Mouse (Mus musculus): ENCODE results near the gene Cer1. TPM values are rescaled to one million over a fixed set of nuclear protein-coding genes. Genes with fewer than 3 reads are reported as not detected.

The Cer1 gene
- polyA plus RNA-seq, 1 experiment from 2014 or later = not detected

DNA sequence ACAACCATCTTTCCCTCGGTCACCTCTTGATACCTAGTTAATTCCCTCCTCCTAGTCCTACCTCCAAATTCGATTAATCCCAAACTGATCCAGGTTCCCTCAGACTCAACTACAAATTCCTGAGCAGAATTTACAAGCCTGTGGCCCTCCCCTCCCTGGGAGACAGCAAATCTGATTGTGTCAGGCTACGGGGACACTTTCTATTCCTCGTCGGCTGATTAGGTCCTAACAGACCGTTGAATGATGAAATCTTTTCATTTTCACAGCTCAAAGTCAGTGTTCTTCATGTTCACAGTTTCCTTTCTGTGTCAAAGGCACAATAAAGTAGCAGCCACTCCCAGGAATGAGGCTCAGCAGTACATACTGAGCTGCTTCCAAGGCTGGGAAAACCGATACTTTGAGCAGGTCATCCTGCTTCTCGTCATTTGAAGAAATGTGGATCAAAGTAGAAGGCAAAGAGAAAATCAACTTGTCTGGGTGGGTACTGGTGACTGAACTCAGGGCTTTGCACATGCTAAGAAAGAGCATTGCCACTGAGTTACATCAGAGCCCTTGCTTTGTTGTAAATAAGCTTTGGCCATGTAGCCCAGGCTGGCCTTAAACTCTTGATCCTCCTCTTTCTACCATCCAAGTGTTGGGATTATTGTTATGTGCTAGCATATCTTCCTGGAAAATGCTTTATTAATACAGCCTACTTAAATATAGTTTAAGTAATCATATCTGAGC lies 19.8 kb downstream of the Cer1 start:
- Histone ChIP-seq H3K4me1 (ENCODE audit: control insufficient read depth in 2 of 2, insufficient read depth in 2 of 2, low read length in 2 of 2) (peaks cover 0 to 5% of the 10 kb centered on the region in 2 experiments; a peak in 1 of 4 replicates), H3K27ac (replicated peaks in 1 of 2; ENCODE audit: control insufficient read depth in 1 of 2, insufficient read depth in 1 of 2, low read depth in 2 of 2, low read length in 2 of 2) (no peak overlapping the region), H3K4me3 (ENCODE audit: control insufficient read depth in 1 of 2, insufficient read depth in 1 of 2, low read depth in 1 of 2, low read length in 2 of 2) (no peak overlapping the region), H3K4me2 (ENCODE audit: low read length) (no peak overlapping the region), H3K27me3 (ENCODE audit: control insufficient read depth, insufficient read depth, low read length) (no peaks in the 10 kb centered on the region), H3K9ac (ENCODE audit: low read length) (no peak overlapping the region), H3K9me3 (ENCODE audit: control insufficient read depth, low read length) (no peaks in the 10 kb centered on the region), H3K36me3 (ENCODE audit: control insufficient read depth, insufficient read depth, low read length) (no peaks in the 10 kb centered on the region)
- 70% methylated on average over 8 of the region's 8 CpGs for WGBS
- ATAC-seq (ENCODE audit: insufficient number of reproducible peaks, insufficient read depth, low FRiP score, low read depth) = no peak

- WGBS = 88% methylated on average over 8 of the region's 8 CpGs
- Histone ChIP-seq H3K4me2 (ENCODE audit: low read length) (no peak overlapping the region), H3K9me3 (ENCODE audit: control insufficient read depth, low read length) (no peaks in the 10 kb centered on the region), H3K9ac (ENCODE audit: low read length) (no peak overlapping the region), H3K4me1 (ENCODE audit: control insufficient read depth in 2 of 2, insufficient read depth in 2 of 2, low read length in 2 of 2) (peaks cover 0 to 16% of the 10 kb centered on the region in 2 experiments; a peak in 2 of 4 replicates), H3K4me3 (ENCODE audit: control insufficient read depth in 1 of 2, insufficient read depth in 1 of 2, low read depth in 1 of 2, low read length in 2 of 2) (no peak overlapping the region), H3K27me3 (ENCODE audit: control insufficient read depth, insufficient read depth, low read length) (no peaks in the 10 kb centered on the region), H3K27ac (replicated peaks in 1 of 2; ENCODE audit: control insufficient read depth in 1 of 2, insufficient read depth in 1 of 2, low read depth in 2 of 2, low read length in 2 of 2) (no peak overlapping the region), H3K36me3 (ENCODE audit: control insufficient read depth, insufficient read depth, low read length) (no peaks in the 10 kb centered on the region)
- ATAC-seq (ENCODE audit: insufficient number of reproducible peaks, insufficient read depth, low FRiP score, low read depth) = no peak
Observed at GRCm38 (mm10) chr4:82863316-82863715, 21.6 kb downstream of the Cer1 start.

DNA sequence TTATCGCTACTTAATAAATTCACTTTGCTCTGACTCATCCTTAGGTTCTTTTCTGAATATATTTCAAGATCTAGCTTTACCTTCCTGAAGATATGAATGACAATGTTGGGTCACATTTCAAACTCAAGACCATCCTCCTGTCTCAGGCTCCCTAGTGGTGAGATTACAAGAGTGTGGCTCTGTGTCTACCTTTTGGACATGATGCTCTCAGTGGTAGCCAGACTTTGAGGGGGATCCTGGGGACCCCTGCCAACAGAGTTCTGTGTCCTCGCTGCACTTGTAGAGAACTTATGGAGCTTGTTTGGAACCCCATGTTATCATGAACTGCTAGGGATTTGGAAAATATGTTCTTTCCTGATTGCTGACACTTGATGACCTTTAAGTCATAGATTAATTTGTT lies 23.5 kb downstream of the Cer1 start:
- peaks cover 0 to 20% of the 10 kb centered on the region in 2 experiments; a peak in 2 of 4 replicates for H3K4me1 ChIP-seq (ENCODE audit: control insufficient read depth in 2 of 2, insufficient read depth in 2 of 2, low read length in 2 of 2)
- H3K36me3 ChIP-seq (ENCODE audit: control insufficient read depth, insufficient read depth, low read length) = no peaks in the 10 kb centered on the region
- H3K27ac ChIP-seq (replicated peaks in 1 of 2; ENCODE audit: control insufficient read depth in 1 of 2, insufficient read depth in 1 of 2, low read depth in 2 of 2, low read length in 2 of 2) = no peak overlapping the region
- 93% methylated on average over 2 of the region's 2 CpGs for WGBS
- H3K9ac ChIP-seq (ENCODE audit: low read length) = no peak overlapping the region
- no peaks in the 10 kb centered on the region for H3K27me3 ChIP-seq (ENCODE audit: control insufficient read depth, insufficient read depth, low read length)
- H3K4me3 ChIP-seq (ENCODE audit: control insufficient read depth in 1 of 2, insufficient read depth in 1 of 2, low read depth in 1 of 2, low read length in 2 of 2) = no peak overlapping the region
- H3K4me2 ChIP-seq (ENCODE audit: low read length) = no peak overlapping the region
- H3K9me3 ChIP-seq (ENCODE audit: control insufficient read depth, low read length) = no peaks in the 10 kb centered on the region
- ATAC-seq (ENCODE audit: insufficient number of reproducible peaks, insufficient read depth, low FRiP score, low read depth) = no peak

DNA sequence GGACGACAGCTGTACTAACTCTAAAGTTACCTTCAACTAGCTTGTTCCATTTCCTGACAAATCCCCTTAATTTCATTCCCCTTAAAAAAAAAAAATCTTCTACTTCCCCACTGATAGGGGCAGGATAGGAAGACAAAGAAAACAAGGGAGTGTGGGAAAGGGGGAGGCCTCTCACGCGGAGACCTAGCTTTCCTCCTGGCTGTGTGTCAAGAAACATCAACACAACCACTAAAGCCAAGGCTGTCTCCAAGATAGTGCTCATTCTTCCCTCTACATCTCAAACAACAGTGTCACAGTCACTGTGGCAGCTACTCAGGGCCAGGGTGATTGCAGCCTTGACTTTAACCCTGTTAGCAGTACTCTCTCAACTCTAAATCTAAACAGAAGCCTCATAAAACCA lies 24.4 kb downstream of the Cer1 start:
- 39% methylated on average over 3 of the region's 3 CpGs for WGBS
- Histone ChIP-seq H3K36me3 (ENCODE audit: control insufficient read depth, insufficient read depth, low read length) (no peaks in the 10 kb centered on the region), H3K27ac (replicated peaks in 1 of 2; ENCODE audit: control insufficient read depth in 1 of 2, insufficient read depth in 1 of 2, low read depth in 2 of 2, low read length in 2 of 2) (peak overlapping the region in 1 of 2 experiments; percentile 41; a peak in 1 of 4 replicates), H3K4me3 (ENCODE audit: control insufficient read depth in 1 of 2, insufficient read depth in 1 of 2, low read depth in 1 of 2, low read length in 2 of 2) (no peak overlapping the region), H3K4me1 (ENCODE audit: control insufficient read depth in 2 of 2, insufficient read depth in 2 of 2, low read length in 2 of 2) (peaks cover 0 to 20% of the 10 kb centered on the region in 2 experiments; a peak in 2 of 4 replicates), H3K27me3 (ENCODE audit: control insufficient read depth, insufficient read depth, low read length) (no peaks in the 10 kb centered on the region), H3K4me2 (ENCODE audit: low read length) (no peak overlapping the region), H3K9ac (ENCODE audit: low read length) (no peak overlapping the region), H3K9me3 (ENCODE audit: control insufficient read depth, low read length) (no peaks in the 10 kb centered on the region)
- no peak; the same call in 1 of the 2 replicates for ATAC-seq (ENCODE audit: insufficient number of reproducible peaks, insufficient read depth, low FRiP score, low read depth)

DNA sequence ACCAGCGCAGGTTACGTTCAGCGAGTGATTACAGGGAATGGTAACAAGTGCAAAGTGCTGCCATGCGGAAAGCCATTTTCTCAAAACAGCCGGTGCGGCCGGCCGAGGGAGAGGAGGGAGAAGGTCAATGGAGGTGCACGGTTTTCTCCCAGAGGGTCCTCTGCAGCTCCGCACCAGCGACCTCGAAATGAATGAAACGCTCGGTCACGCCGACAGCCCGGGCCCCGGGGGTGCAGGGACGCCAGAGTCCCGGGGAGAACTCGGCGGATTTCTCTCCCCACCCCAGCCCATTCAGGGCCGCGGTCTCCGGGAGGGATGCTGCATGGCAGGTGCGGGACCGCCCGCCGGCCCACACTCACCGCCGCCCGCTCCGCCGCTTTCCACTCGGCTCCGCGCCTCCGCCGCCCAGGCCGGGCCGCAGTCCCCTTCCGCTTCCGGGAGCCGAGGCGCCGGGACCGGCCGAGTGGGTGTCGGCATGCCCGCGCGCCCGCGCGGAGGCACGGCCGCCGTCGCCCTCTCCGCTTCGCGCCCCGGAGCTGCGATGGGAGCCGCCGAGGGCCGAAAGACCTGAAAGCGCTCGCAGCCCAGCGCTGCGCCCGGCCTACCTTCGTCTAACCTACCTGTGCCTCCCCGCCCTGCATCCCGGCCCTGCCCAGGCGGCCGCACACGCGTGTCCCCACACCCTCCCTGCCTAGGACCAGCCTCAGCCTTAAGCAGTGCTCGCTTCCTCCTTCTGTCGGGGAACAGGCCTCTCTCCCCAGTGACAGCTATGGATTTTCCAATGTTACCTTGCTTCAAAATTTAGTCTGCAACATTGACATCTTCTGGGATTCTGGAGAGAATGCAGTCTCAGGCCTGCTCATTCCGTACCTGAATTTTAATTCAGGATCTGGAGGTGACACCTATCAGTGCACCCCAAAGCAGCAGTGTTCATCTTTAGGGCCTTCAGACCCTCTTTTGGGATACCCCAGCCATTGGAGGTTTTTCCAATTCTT lies 25.5 kb downstream of the Cer1 start, which contains the start of gene Zdhhc21:
Zdhhc21 (minus strand) TSS at position 828 of the 995 bp plus-strand sequence.
- no peaks in the 10 kb centered on the region for H3K9me3 ChIP-seq (ENCODE audit: control insufficient read depth, low read length)
- peak; percentile 84 for ATAC-seq (ENCODE audit: insufficient number of reproducible peaks, insufficient read depth, low FRiP score, low read depth)
- H3K9ac ChIP-seq (ENCODE audit: low read length) = peak within 1 kb of the TSS; percentile 93
- 1% methylated on average over 78 of the region's 82 CpGs for WGBS
- H3K4me3 ChIP-seq (ENCODE audit: control insufficient read depth in 1 of 2, insufficient read depth in 1 of 2, low read depth in 1 of 2, low read length in 2 of 2) = peak within 1 kb of the TSS; percentile 60 to 95
- H3K27ac ChIP-seq (replicated peaks in 1 of 2; ENCODE audit: control insufficient read depth in 1 of 2, insufficient read depth in 1 of 2, low read depth in 2 of 2, low read length in 2 of 2) = peak within 1 kb of the TSS; percentile 62 to 78
- H3K4me1 ChIP-seq (ENCODE audit: control insufficient read depth in 2 of 2, insufficient read depth in 2 of 2, low read length in 2 of 2) = peaks cover 0 to 20% of the 10 kb centered on the region in 2 experiments; a peak in 2 of 4 replicates
- H3K36me3 ChIP-seq (ENCODE audit: control insufficient read depth, insufficient read depth, low read length) = no peaks in the 10 kb centered on the region
- no peaks in the 10 kb centered on the region for H3K27me3 ChIP-seq (ENCODE audit: control insufficient read depth, insufficient read depth, low read length)
- H3K4me2 ChIP-seq (ENCODE audit: low read length) = peak within 1 kb of the TSS; percentile 86

- no peaks in the 10 kb centered on the region for H3K36me3 ChIP-seq (ENCODE audit: control insufficient read depth, insufficient read depth, low read length)
- H3K9ac ChIP-seq (ENCODE audit: low read length) = peak overlapping the region; percentile 93
- WGBS = 20% methylated on average over 4 of the region's 4 CpGs
- peak overlapping the region in 1 of 2 experiments; percentile 78; a peak in 2 of 4 replicates for H3K27ac ChIP-seq (replicated peaks in 1 of 2; ENCODE audit: control insufficient read depth in 1 of 2, insufficient read depth in 1 of 2, low read depth in 2 of 2, low read length in 2 of 2)
- peak overlapping the region; percentile 60 to 95; a peak in 3 of 4 replicates for H3K4me3 ChIP-seq (ENCODE audit: control insufficient read depth in 1 of 2, insufficient read depth in 1 of 2, low read depth in 1 of 2, low read length in 2 of 2)
- H3K4me1 ChIP-seq (ENCODE audit: control insufficient read depth in 2 of 2, insufficient read depth in 2 of 2, low read length in 2 of 2) = peaks cover 0 to 20% of the 10 kb centered on the region in 2 experiments; a peak in 2 of 4 replicates
- H3K4me2 ChIP-seq (ENCODE audit: low read length) = peak overlapping the region; percentile 86
- no peaks in the 10 kb centered on the region for H3K27me3 ChIP-seq (ENCODE audit: control insufficient read depth, insufficient read depth, low read length)
- no peaks in the 10 kb centered on the region for H3K9me3 ChIP-seq (ENCODE audit: control insufficient read depth, low read length)
- no peak for ATAC-seq (ENCODE audit: insufficient number of reproducible peaks, insufficient read depth, low FRiP score, low read depth)
Observed at GRCm38 (mm10) chr4:82858431-82859010, 26.4 kb downstream of the Cer1 start.

DNA sequence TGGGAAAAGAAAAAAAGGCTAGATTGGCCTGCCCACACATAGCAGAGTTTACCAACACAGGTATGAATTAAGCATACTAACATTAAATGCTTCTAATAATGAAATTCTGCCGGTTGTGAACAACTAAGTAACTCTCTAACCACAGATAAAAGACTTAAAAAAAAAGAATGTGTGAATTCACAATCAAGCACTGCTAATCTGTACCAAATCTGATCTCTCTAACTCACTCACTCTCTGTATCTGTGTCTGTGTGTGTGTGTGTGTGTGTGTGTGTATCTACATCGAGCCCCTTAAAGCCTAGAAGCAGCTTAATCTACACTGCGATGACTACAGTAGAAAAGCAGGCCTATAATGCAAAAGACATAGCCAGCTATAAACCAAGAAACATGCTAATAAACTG lies 28.0 kb downstream of the Cer1 start:
- H3K9me3 ChIP-seq (ENCODE audit: control insufficient read depth, low read length) = no peaks in the 10 kb centered on the region
- peaks cover 0 to 23% of the 10 kb centered on the region in 2 experiments; a peak in 2 of 4 replicates for H3K4me1 ChIP-seq (ENCODE audit: control insufficient read depth in 2 of 2, insufficient read depth in 2 of 2, low read length in 2 of 2)
- WGBS = 88% methylated on average over 3 of the region's 3 CpGs
- no peak for ATAC-seq (ENCODE audit: insufficient number of reproducible peaks, insufficient read depth, low FRiP score, low read depth)
- H3K27ac ChIP-seq (replicated peaks in 1 of 2; ENCODE audit: control insufficient read depth in 1 of 2, insufficient read depth in 1 of 2, low read depth in 2 of 2, low read length in 2 of 2) = no peak overlapping the region
- H3K4me3 ChIP-seq (ENCODE audit: control insufficient read depth in 1 of 2, insufficient read depth in 1 of 2, low read depth in 1 of 2, low read length in 2 of 2) = no peak overlapping the region
- H3K4me2 ChIP-seq (ENCODE audit: low read length) = no peak overlapping the region
- H3K36me3 ChIP-seq (ENCODE audit: control insufficient read depth, insufficient read depth, low read length) = peaks cover 10% of the 10 kb centered on the region
- H3K9ac ChIP-seq (ENCODE audit: low read length) = no peak overlapping the region
- no peaks in the 10 kb centered on the region for H3K27me3 ChIP-seq (ENCODE audit: control insufficient read depth, insufficient read depth, low read length)
